Comparison of ENCODE assay signal across 14 mouse cellular contexts in genomic region chr6:36926455-36926854, GRCm38 (mm10).
DNase-seq lines count a peak whose midpoint lies in the region; ATAC-seq and TF ChIP-seq lines count a peak whose summit lies in the region.
"Had no signal": no experiment of that assay in that cellular context is flagged by ENCODE, and none has a peak within 500 bp of the region (broad histone marks: within the 10 kb centered on the region; RNA-seq: fewer than 3 reads in every experiment).

No protein-coding gene starts in this region.

- H3K9ac ChIP-seq in forebrain, embryonic 15.5 days (replicated peaks), result no peak overlapping the region
- no peak overlapping the region for H3K9ac ChIP-seq in embryonic facial prominence, embryonic 15.5 days
- no peak overlapping the region for H3K9ac ChIP-seq in intestine, embryonic 16.5 days (ENCODE audit: low read depth, low read length)
- H3K9ac ChIP-seq: liver, postnatal 0 days; midbrain, embryonic 12.5 days; neural tube, embryonic 13.5 days had no signal

- H3K4me3 ChIP-seq in forebrain, embryonic 15.5 days, result no peak overlapping the region
- H3K4me3 ChIP-seq in forebrain, embryonic 10.5 days, result no peak overlapping the region
- no peak overlapping the region for H3K4me3 ChIP-seq in left cerebral cortex, adult 2 months
- H3K4me3 ChIP-seq in embryonic facial prominence, embryonic 15.5 days (replicated peaks), result no peak overlapping the region
- H3K4me3 ChIP-seq in intestine, embryonic 16.5 days (ENCODE audit: low read length), result no peak overlapping the region
- H3K4me3 ChIP-seq: midbrain, embryonic 12.5 days; neural tube, embryonic 13.5 days had no signal

- intact Hi-C loops in left cerebral cortex, postnatal 4 days (cut with DNase I), result loop anchor here (10.0 kb wide), 1 partner anchor 1552 kb away; no protein-coding TSS in a partner anchor
- intact Hi-C loops in left cerebral cortex, adult 2 months (cut with DNase I), result no loop called here

- TF ChIP-seq CTCF in left cerebral cortex, adult 2 months (IDR thresholded peaks at IDR 0.05), result no peak

- no peak overlapping the region for H3K4me2 ChIP-seq in forebrain, embryonic 15.5 days (replicated peaks)
- no peak overlapping the region for H3K4me2 ChIP-seq in embryonic facial prominence, embryonic 15.5 days (replicated peaks)
- H3K4me2 ChIP-seq in intestine, embryonic 16.5 days (ENCODE audit: low read depth, low read length), result no peak overlapping the region
- H3K4me2 ChIP-seq: midbrain, embryonic 12.5 days; neural tube, embryonic 13.5 days had no signal

- 49% methylated on average over 4 of the region's 4 CpGs for WGBS in forebrain, embryonic 15.5 days
- WGBS in forebrain, embryonic 10.5 days, result 88% methylated on average over 4 of the region's 4 CpGs
- 39% methylated on average over 4 of the region's 4 CpGs for WGBS in embryonic facial prominence, embryonic 15.5 days
- WGBS in intestine, embryonic 16.5 days, result 63% methylated on average over 4 of the region's 4 CpGs

- H3K36me3 ChIP-seq in forebrain, embryonic 15.5 days, result no peaks in the 10 kb centered on the region
- H3K36me3 ChIP-seq in forebrain, embryonic 10.5 days (replicated peaks), result no peaks in the 10 kb centered on the region
- H3K36me3 ChIP-seq in embryonic facial prominence, embryonic 15.5 days, result no peaks in the 10 kb centered on the region
- H3K36me3 ChIP-seq in intestine, embryonic 16.5 days (ENCODE audit: control insufficient read depth, insufficient read depth, low read length), result no peaks in the 10 kb centered on the region
- H3K36me3 ChIP-seq: midbrain, embryonic 12.5 days; neural tube, embryonic 13.5 days had no signal

- H3K27me3 ChIP-seq in forebrain, embryonic 15.5 days, result no peaks in the 10 kb centered on the region
- H3K27me3 ChIP-seq in forebrain, embryonic 10.5 days (ENCODE audit: poor library complexity, severe bottlenecking), result no peaks in the 10 kb centered on the region
- no peaks in the 10 kb centered on the region for H3K27me3 ChIP-seq in embryonic facial prominence, embryonic 15.5 days
- H3K27me3 ChIP-seq in intestine, embryonic 16.5 days (replicated peaks; ENCODE audit: control insufficient read depth, insufficient read depth, low read length), result no peaks in the 10 kb centered on the region
- H3K27me3 ChIP-seq: midbrain, embryonic 12.5 days; neural tube, embryonic 13.5 days had no signal

- H3K4me1 ChIP-seq in forebrain, embryonic 15.5 days, result peaks cover 34% of the 10 kb centered on the region
- H3K4me1 ChIP-seq in forebrain, embryonic 10.5 days, result peaks cover 4% of the 10 kb centered on the region; the same call in 1 of the 2 replicates
- 0 out of 2 replicates have a peak, but pooled peaks cover 5% of the 10 kb centered on the region for H3K4me1 ChIP-seq in embryonic facial prominence, embryonic 15.5 days
- no peaks in the 10 kb centered on the region for H3K4me1 ChIP-seq in intestine, embryonic 16.5 days (ENCODE audit: control insufficient read depth, insufficient read depth, low read length)
- H3K4me1 ChIP-seq: neural tube, embryonic 13.5 days had no signal

- no peak for DNase-seq in forebrain, embryonic 10.5 days (ENCODE audit: extremely low spot score, low spot score)
- DNase-seq in left cerebral cortex, postnatal 4 days, result peak; percentile 70
- DNase-seq in left cerebral cortex, adult 2 months (ENCODE audit: extremely low spot score in 1 of 2, low spot score in 2 of 2), result no peak
- DNase-seq in cerebellum, adult 11-12 months, result peak; percentile 46
- DNase-seq in adrenal gland, postnatal 4 days (ENCODE audit: low spot score in 2 of 2), result no peak
- DNase-seq: kidney, postnatal 25 days; liver, postnatal 0 days; lung, postnatal 4 days; thymus, adult 2 months had no signal

- ATAC-seq in forebrain, embryonic 15.5 days (replicated peaks), result peak; percentile 89
- ATAC-seq in embryonic facial prominence, embryonic 15.5 days (ENCODE audit: insufficient number of reproducible peaks, low FRiP score, low TSS enrichment, low read depth), result no peak
- ATAC-seq in intestine, embryonic 16.5 days, result no peak
- ATAC-seq: liver, postnatal 0 days had no signal

- no peaks in the 10 kb centered on the region for H3K9me3 ChIP-seq in forebrain, embryonic 15.5 days
- no peaks in the 10 kb centered on the region for H3K9me3 ChIP-seq in forebrain, embryonic 10.5 days
- H3K9me3 ChIP-seq in embryonic facial prominence, embryonic 15.5 days (replicated peaks), result no peaks in the 10 kb centered on the region
- no peaks in the 10 kb centered on the region for H3K9me3 ChIP-seq in intestine, embryonic 16.5 days (ENCODE audit: control insufficient read depth, low read length)
- H3K9me3 ChIP-seq: midbrain, embryonic 12.5 days; neural tube, embryonic 13.5 days had no signal

- H3K27ac ChIP-seq in forebrain, embryonic 15.5 days (replicated peaks), result peak overlapping the region; percentile 80
- no peak overlapping the region for H3K27ac ChIP-seq in forebrain, embryonic 10.5 days
- H3K27ac ChIP-seq in left cerebral cortex, adult 2 months, result no peak overlapping the region
- H3K27ac ChIP-seq in embryonic facial prominence, embryonic 15.5 days (replicated peaks), result peak overlapping the region; percentile 13; the same call in 1 of the 2 replicates
- no peak overlapping the region for H3K27ac ChIP-seq in intestine, embryonic 16.5 days (ENCODE audit: low read length)
- H3K27ac ChIP-seq: midbrain, embryonic 12.5 days; neural tube, embryonic 13.5 days had no signal

Comparison
In these comparisons a context has a peak if more than half of its experiments do, and no peak if none do; other contexts are left out.
1. H3K27ac ChIP-seq: peak in forebrain, embryonic 15.5 days (single experiment) and embryonic facial prominence, embryonic 15.5 days (single experiment); none in forebrain, embryonic 10.5 days (single experiment), left cerebral cortex, adult 2 months (single experiment) and intestine, embryonic 16.5 days (single experiment).
2. DNase-seq: peak in left cerebral cortex, postnatal 4 days (single experiment) and cerebellum, adult 11-12 months (single experiment); none in forebrain, embryonic 10.5 days (single experiment), left cerebral cortex, adult 2 months (0 of 2) and adrenal gland, postnatal 4 days (0 of 2).